Mouse (Mus musculus): Measurements from ENCODE around the gene Pcsk2. TPM values are rescaled to one million over a fixed set of nuclear protein-coding genes. Genes with fewer than 3 reads are reported as not detected.

Gene Pcsk2
- total RNA-seq (2021), result 1 to 10 TPM; 4.5 to 6.5 TPM
- long read RNA-seq, experiment 1, full-length matches to known transcripts, result 4 of 4 reads
- long read RNA-seq, experiment 1, partial matches to known transcripts, result 0 of 4 reads
- long read RNA-seq, experiment 1, other reads (novel, unspliced or antisense), result 0 of 4 reads
- long read RNA-seq, experiment 2, full-length matches to known transcripts, result 11 of 16 reads
- long read RNA-seq, experiment 2, partial matches to known transcripts, result 2 of 16 reads
- long read RNA-seq, experiment 2, other reads (novel, unspliced or antisense), result 3 of 16 reads

- peak; percentile 50 to 54 for DNase-seq (ENCODE audit: low spot score in 2 of 2)
Measured at GRCm38 (mm10) chr2:143545758-143546246, at the start of gene Pcsk2. Gene Pcsk2 (plus strand): TSS chr2:143546156.

- no peak for DNase-seq (ENCODE audit: low spot score in 2 of 2)
Measured at GRCm38 (mm10) chr2:143500845-143501244, 45.1 kb upstream of the Pcsk2 start.

- no peak for DNase-seq (ENCODE audit: low spot score in 2 of 2)
Measured at GRCm38 (mm10) chr2:143501760-143502159, 44.2 kb upstream of the Pcsk2 start.

GRCm38 (mm10) chr2:143502203-143502602 lies 43.8 kb upstream of the Pcsk2 start:
- no peak for DNase-seq (ENCODE audit: low spot score in 2 of 2)

GRCm38 (mm10) chr2:143536485-143536884 lies 9.5 kb upstream of the Pcsk2 start:
- DNase-seq (ENCODE audit: low spot score in 2 of 2), result peak; percentile 20 to 35

- peak in 1 of 2 experiments; percentile 17 for DNase-seq (ENCODE audit: low spot score in 2 of 2)
Measured at GRCm38 (mm10) chr2:143545299-143545751, 631 bp upstream of the Pcsk2 start.

- peak; percentile 10 to 20 for DNase-seq (ENCODE audit: low spot score in 2 of 2)
Measured at GRCm38 (mm10) chr2:143546412-143547211, 656 bp downstream of the Pcsk2 start.

GRCm38 (mm10) chr2:143547251-143548090 lies 1.5 kb downstream of the Pcsk2 start:
- DNase-seq (ENCODE audit: low spot score in 2 of 2), result no peak

GRCm38 (mm10) chr2:143560384-143560783 lies 14.4 kb downstream of the Pcsk2 start:
- no peak for DNase-seq (ENCODE audit: low spot score in 2 of 2)

GRCm38 (mm10) chr2:143565062-143565461 lies 19.1 kb downstream of the Pcsk2 start:
- no peak for DNase-seq (ENCODE audit: low spot score in 2 of 2)

- DNase-seq (ENCODE audit: low spot score in 2 of 2), result peak in 1 of 2 experiments; percentile 11
Measured at GRCm38 (mm10) chr2:143565961-143566360, 20.0 kb downstream of the Pcsk2 start.

GRCm38 (mm10) chr2:143585341-143585740 lies 39.4 kb downstream of the Pcsk2 start:
- DNase-seq (ENCODE audit: low spot score in 2 of 2), result no peak

- DNase-seq (ENCODE audit: low spot score in 2 of 2), result no peak
Measured at GRCm38 (mm10) chr2:143590398-143590797, 44.4 kb downstream of the Pcsk2 start.

GRCm38 (mm10) chr2:143603071-143603470 lies 57.1 kb downstream of the Pcsk2 start:
- no peak for DNase-seq (ENCODE audit: low spot score in 2 of 2)

GRCm38 (mm10) chr2:143603871-143604512 lies 58.0 kb downstream of the Pcsk2 start:
- DNase-seq (ENCODE audit: low spot score in 2 of 2), result no peak

- DNase-seq (ENCODE audit: low spot score in 2 of 2), result no peak
Measured at GRCm38 (mm10) chr2:143610355-143611331, 64.7 kb downstream of the Pcsk2 start.

- DNase-seq (ENCODE audit: low spot score in 2 of 2), result no peak
Measured at GRCm38 (mm10) chr2:143613466-143613865, 67.5 kb downstream of the Pcsk2 start.

- no peak for DNase-seq (ENCODE audit: low spot score in 2 of 2)
Measured at GRCm38 (mm10) chr2:143614775-143615174, 68.8 kb downstream of the Pcsk2 start.

GRCm38 (mm10) chr2:143620916-143621315 lies 75.0 kb downstream of the Pcsk2 start:
- no peak for DNase-seq (ENCODE audit: low spot score in 2 of 2)

All from adrenal gland, adult 18-20 months (tissue).